Mouse (Mus musculus) ES-Bruce4 (cell line): ENCODE measurements around the gene Tmem184b.

Experiments used
- CTCF ChIP-seq: IDR thresholded peaks from one replicate; pipeline ENCODE4 v1.8.1; 2011; ENCODE audit warnings: low read depth, low read length
- POLR2A ChIP-seq: IDR thresholded peaks from one replicate; pipeline ENCODE4 v1.8.1; 2011; ENCODE audit warnings: low read length; ENCODE audit not compliant: insufficient read depth

DNA sequence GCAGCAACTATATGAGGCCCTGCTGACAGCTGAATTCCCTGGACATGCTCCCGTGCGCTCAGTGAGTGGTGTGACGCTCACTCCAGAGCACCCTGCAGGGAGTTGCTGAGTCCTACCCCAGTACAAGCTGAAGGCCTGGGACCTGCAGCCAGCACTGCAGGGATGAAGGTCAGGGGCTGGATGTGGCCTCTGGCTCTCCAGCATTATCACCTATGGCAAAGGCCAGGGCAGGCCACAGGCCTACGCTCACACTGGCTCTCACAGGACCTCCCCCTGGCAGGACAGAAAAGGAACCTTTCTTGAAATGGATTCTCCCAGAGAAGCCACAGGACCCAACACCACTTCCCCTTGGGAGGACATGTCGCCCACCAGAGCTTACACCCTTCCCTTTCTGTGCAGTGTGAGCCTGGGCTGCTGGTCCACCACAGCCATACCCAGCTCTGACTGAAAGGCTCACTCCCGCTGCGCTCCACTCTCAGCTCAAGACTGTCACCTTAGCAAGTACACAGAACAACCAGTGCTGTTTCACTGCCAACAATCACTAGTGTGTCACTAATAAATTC, 33.0 kb downstream of the Tmem184b start:
- TF ChIP-seq CTCF (no peak), POLR2A (no peak)
